Mouse (Mus musculus) neural tube, embryonic 13.5 days (tissue): ENCODE measurements around the gene Slc25a51. TPM values are rescaled to one million over a fixed set of nuclear protein-coding genes. Genes with fewer than 3 reads are reported as not detected.
"Not testable (repeated sequence)": the region's sequence is repeated elsewhere in the genome, so short reads cannot be mapped to it uniquely, and the experiment has no call there.

ENCODE experiments used
- ATAC-seq: fragments of 200-750 bp; cut with Nextera tagmentation; 2 replicates; pipeline ENCODE4 v1.8.0; 2017; ENCODE audit warnings: low read depth, mild to moderate bottlenecking, moderate TSS enrichment, moderate library complexity
- H3K27ac ChIP-seq: fragments of 300-500 bp; sonication (generic); replicated peaks from 2 replicates; pipeline ENCODE4 v1.5.1; 2015; ENCODE audit warnings: moderate library complexity, mild to moderate bottlenecking, inconsistent platforms
- H3K27me3 ChIP-seq: fragments of 300-500 bp; sonication (generic); 2 replicates; pipeline ENCODE4 v1.6.1; 2015; ENCODE audit warnings: mild to moderate bottlenecking, inconsistent platforms
- H3K36me3 ChIP-seq: fragments of 300-500 bp; sonication (generic); 2 replicates; pipeline ENCODE4 v1.6.1; 2015; ENCODE audit warnings: mild to moderate bottlenecking, inconsistent platforms
- H3K4me1 ChIP-seq: fragments of 300-500 bp; sonication (generic); replicated peaks from 2 replicates; pipeline ENCODE4 v1.6.1; 2015; ENCODE audit warnings: inconsistent platforms
- H3K4me2 ChIP-seq: fragments of 300-500 bp; sonication (generic); 2 replicates; pipeline ENCODE4 v1.6.1; 2015; ENCODE audit warnings: inconsistent platforms, mild to moderate bottlenecking, moderate library complexity
- H3K4me3 ChIP-seq: fragments of 300-500 bp; sonication (generic); 2 replicates; pipeline ENCODE4 v1.5.1; 2015; ENCODE audit warnings: mild to moderate bottlenecking, inconsistent platforms
- H3K9ac ChIP-seq: fragments of 300-500 bp; sonication (generic); 2 replicates; pipeline ENCODE4 v1.6.1; 2015; ENCODE audit warnings: moderate library complexity, mild to moderate bottlenecking, inconsistent platforms
- H3K9me3 ChIP-seq: fragments of 300-500 bp; sonication (generic); 2 replicates; pipeline ENCODE4 v1.6.1; 2016; ENCODE audit warnings: inconsistent platforms
- WGBS: fragments of 180-500 bp; shearing (Covaris S2); methylation state at CpG from one replicate; pipeline ENCODE4 v1.1.7; 2015; 5-methylcytosine and 5-hydroxymethylcytosine counted together
- microRNA-seq: library from miRNA; unstranded; fragments of <30 nt; microRNA quantifications from one replicate; pipeline ENCODE4, GENCODE M21; 2016
- polyA plus RNA-seq: library from polyadenylated mRNA; unstranded; fragments of >200 nt; fragmentation: Nextera tagmentation; extraction: Ambion mirVana; gene quantifications from 2 replicates; pipeline ENCODE4 v1.2.1, GENCODE M21; 2015

The Slc25a51 gene
- polyA plus RNA-seq, 1 experiment from 2014 or later = 77.5 TPM

GRCm38 (mm10) chr4:45392572-45392971 is 16.0 kb downstream of the Slc25a51 start:
- no peaks in the 10 kb centered on the region for H3K27me3 ChIP-seq
- H3K36me3 ChIP-seq = peaks cover 17% of the 10 kb centered on the region
- 82% methylated on average over 11 of the region's 11 CpGs for WGBS
- ATAC-seq = no peak
- no peak overlapping the region for H3K4me2 ChIP-seq
- H3K9me3 ChIP-seq = peaks cover under 1% of the 10 kb centered on the region; the same call in 1 of the 2 replicates
- H3K9ac ChIP-seq = no peak overlapping the region
- no peaks in the 10 kb centered on the region for H3K4me1 ChIP-seq
- H3K4me3 ChIP-seq = no peak overlapping the region
- H3K27ac ChIP-seq = no peak overlapping the region

- ATAC-seq = no peak
- Histone ChIP-seq H3K9me3 (peaks cover 5% of the 10 kb centered on the region; the same call in 1 of the 2 replicates), H3K9ac (no peak overlapping the region), H3K27ac (no peak overlapping the region), H3K27me3 (no peaks in the 10 kb centered on the region), H3K36me3 (peaks cover 13% of the 10 kb centered on the region), H3K4me1 (no peaks in the 10 kb centered on the region), H3K4me2 (no peak overlapping the region), H3K4me3 (no peak overlapping the region)
- WGBS = 71% methylated on average over 4 of the region's 4 CpGs
Observed at GRCm38 (mm10) chr4:45392099-45392498, 16.5 kb downstream of the Slc25a51 start.

DNA sequence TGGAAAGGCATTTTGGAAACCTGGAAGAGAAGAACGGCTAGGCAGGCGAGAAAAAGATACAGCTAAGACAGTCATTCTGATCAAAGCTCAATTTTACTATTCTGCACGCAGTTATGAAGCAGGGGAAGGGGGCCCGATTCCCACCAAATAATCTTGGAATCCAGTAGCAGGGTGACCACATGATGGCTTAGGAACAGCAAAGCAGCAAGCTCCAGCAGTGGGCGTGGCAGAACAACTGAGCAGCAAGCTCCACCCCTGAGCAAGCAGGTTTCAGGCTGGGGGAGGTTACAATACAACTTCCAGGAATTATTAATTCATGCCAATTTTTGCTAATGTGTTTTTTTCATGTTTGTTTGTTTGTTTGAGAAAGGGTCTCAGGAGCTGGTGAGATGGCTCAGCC is 21.3 kb downstream of the Slc25a51 start:
- H3K27me3 ChIP-seq, H3K36me3 ChIP-seq, H3K4me2 ChIP-seq, H3K9me3 ChIP-seq, ATAC-seq, H3K27ac ChIP-seq, H3K4me1 ChIP-seq, H3K9ac ChIP-seq, H3K4me3 ChIP-seq: not testable (repeated sequence)
- 98% methylated on average over 5 of the region's 5 CpGs for WGBS

DNA sequence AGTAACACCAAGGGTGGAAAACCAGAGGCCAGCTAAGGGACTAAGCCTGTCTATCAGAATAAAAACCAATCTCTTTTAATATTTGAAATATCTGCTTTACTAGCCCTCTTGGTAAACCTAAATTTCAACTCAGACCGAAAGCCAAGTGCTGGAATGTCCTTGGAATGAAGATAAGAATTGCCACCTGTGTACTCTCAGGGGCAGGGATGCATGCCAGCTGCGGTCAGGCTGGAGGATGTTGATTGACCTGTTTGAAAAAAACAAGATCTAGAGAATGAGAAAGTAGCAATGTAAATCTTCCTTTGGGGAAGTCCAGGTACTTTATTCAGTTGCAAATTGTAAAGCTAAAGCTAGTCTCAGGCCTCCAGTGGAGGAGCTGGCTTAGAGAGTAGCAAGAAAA is 26.4 kb downstream of the Slc25a51 start:
- H3K4me1 ChIP-seq, H3K4me3 ChIP-seq, H3K27me3 ChIP-seq, H3K9ac ChIP-seq, ATAC-seq, H3K9me3 ChIP-seq, H3K4me2 ChIP-seq, H3K27ac ChIP-seq: not testable (repeated sequence)
- 92% methylated on average over 2 of the region's 2 CpGs for WGBS
- H3K36me3 ChIP-seq = peaks cover 12% of the 10 kb centered on the region; the same call in 1 of the 2 replicates

DNA sequence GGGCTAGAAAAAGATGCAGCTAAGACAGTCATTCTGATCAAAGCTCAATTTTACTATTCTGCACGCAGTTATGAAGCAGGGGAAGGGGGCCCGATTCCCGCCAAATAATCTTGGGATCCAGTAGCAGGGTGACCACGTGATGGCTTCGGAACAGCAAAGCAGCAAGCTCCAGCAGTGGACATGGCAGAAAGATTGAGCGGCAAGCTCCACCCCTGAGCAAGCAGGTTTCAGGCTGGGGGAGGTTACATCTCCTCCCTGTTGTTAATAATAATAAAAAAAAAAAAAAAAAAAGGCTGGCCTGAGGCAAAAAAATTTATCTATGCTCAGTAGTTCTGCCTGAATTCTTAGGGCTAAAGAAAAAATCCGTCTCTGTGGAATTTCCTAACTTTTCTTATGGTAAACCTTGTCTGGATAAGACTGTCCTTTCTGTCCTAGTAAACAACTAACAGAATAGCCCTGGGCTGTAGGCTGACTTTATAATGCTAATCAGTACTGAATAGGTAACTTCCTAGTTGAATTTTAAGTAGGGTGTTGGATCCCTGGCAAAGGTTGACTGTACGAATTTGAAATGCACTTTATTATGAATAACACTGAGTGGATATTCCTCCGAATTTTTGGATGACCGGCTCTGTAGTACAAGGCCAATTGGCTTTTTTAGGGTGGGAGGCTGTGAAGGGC is 27.5 kb downstream of the Slc25a51 start:
- H3K27ac ChIP-seq, H3K27me3 ChIP-seq, H3K9ac ChIP-seq, H3K4me3 ChIP-seq, H3K4me2 ChIP-seq, ATAC-seq, H3K9me3 ChIP-seq, H3K4me1 ChIP-seq: not testable (repeated sequence)
- peaks cover 22% of the 10 kb centered on the region for H3K36me3 ChIP-seq
- 90% methylated on average over 10 of the region's 10 CpGs for WGBS

- no peak for ATAC-seq
- H3K4me3 ChIP-seq = no peak overlapping the region
- H3K4me1 ChIP-seq = no peaks in the 10 kb centered on the region
- H3K9ac ChIP-seq = no peak overlapping the region
- H3K9me3 ChIP-seq = no peaks in the 10 kb centered on the region
- peaks cover 65% of the 10 kb centered on the region for H3K36me3 ChIP-seq
- H3K27ac ChIP-seq = no peak overlapping the region
- WGBS = 83% methylated on average over 4 of the region's 4 CpGs
- no peaks in the 10 kb centered on the region for H3K27me3 ChIP-seq
- H3K4me2 ChIP-seq = no peak overlapping the region
Observed at GRCm38 (mm10) chr4:45376573-45376972, 32.0 kb downstream of the Slc25a51 start.

DNA sequence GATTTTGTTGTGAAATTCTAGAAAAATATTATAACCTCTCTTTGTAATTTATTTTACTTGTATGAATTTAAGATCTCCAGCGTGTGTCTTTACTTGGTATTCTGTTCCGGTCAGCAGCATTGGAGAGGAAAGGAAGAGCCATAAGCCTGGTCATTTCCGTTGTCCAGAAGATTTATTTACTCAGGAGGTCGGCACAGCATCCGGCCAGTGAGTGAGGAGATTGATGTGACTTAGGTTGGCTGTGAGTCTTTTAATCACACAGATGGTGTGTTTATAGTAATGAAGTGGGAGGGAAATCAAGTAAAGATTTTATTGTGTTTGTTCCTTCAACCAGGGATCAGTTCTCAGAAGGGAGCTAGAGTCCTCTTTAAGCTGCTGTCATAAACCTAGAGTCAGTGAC is 33.7 kb downstream of the Slc25a51 start:
- H3K9me3 ChIP-seq = no peaks in the 10 kb centered on the region
- no peak overlapping the region for H3K4me2 ChIP-seq
- no peaks in the 10 kb centered on the region for H3K27me3 ChIP-seq
- no peak overlapping the region for H3K27ac ChIP-seq
- H3K36me3 ChIP-seq = peaks cover 80% of the 10 kb centered on the region
- 64% methylated on average over 5 of the region's 5 CpGs for WGBS
- H3K9ac ChIP-seq = no peak overlapping the region
- ATAC-seq = no peak
- H3K4me1 ChIP-seq = no peaks in the 10 kb centered on the region
- H3K4me3 ChIP-seq = no peak overlapping the region

DNA sequence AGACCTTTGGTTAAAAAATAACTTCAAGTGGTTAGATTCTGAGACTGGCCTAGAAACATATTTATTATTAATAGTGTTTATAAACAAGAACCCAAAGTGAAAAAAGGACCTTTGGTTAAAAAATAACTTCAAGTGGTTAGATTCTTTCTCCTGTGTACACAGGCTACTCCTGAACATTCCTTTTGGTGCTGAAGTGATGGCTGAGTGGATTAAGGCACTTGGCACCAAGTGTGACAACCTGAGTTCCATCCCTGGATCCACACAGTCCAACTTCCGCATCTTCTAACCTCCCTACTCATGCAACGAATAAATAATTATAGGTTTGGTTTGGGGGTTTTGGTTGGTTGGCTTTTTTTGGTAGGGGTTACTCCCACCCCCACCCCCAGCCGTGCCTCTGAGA is 37.3 kb downstream of the Slc25a51 start:
- Histone ChIP-seq H3K4me1 (no peaks in the 10 kb centered on the region), H3K4me3 (no peak overlapping the region), H3K27me3 (no peaks in the 10 kb centered on the region), H3K27ac (no peak overlapping the region), H3K4me2 (no peak overlapping the region), H3K9ac (no peak overlapping the region), H3K9me3 (no peaks in the 10 kb centered on the region), H3K36me3 (peaks cover 72% of the 10 kb centered on the region)
- no peak for ATAC-seq
- 91% methylated on average over 3 of the region's 3 CpGs for WGBS

DNA sequence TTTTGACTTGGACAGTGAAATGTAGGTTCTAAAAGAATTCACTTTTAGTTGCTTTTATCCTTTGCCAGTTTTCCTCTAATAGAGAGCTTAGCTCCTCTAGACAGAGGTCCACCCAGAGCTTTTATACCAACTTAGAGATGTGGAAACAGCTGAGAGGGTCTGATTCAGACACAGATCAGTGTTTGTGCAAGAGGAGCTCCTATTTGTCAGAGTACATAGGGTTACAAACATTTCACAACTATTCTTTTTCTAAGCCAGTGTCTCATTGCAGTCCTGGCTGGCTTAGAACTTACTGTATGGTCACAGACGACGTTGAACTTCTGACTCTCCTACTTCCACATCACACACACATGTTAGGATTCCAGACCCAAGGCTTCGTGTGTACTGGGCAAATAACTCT is 51.9 kb downstream of the Slc25a51 start:
- Histone ChIP-seq H3K9me3 (no peaks in the 10 kb centered on the region), H3K4me1 (no peaks in the 10 kb centered on the region), H3K4me2 (no peak overlapping the region), H3K27me3 (no peaks in the 10 kb centered on the region), H3K4me3 (no peak overlapping the region), H3K9ac (no peak overlapping the region), H3K27ac (no peak overlapping the region), H3K36me3 (peaks cover 33% of the 10 kb centered on the region)
- no peak for ATAC-seq
- 93% methylated on average over 3 of the region's 3 CpGs for WGBS

Small RNA genes within 50 kb of the gene (microRNA-seq; reads per million reads assigned to microRNA genes)
- gene Gm25692 = not detected

Other genes starting within 250 kb of the Slc25a51 start
- 2.9 and 3.0 TPM in 2 replicates for gene Frmpd1, start 223.9 kb downstream of the Slc25a51 start, polyA plus RNA-seq
- 22.6 and 24.6 TPM in 2 replicates for gene Trmt10b, start 111.6 kb downstream of the Slc25a51 start, polyA plus RNA-seq
- 8.0 and 9.2 TPM in 2 replicates for gene Dcaf10, start 66.7 kb downstream of the Slc25a51 start, polyA plus RNA-seq
- gene Exosc3, start 66.0 kb downstream of the Slc25a51 start, polyA plus RNA-seq = 39.7 and 53.4 TPM in 2 replicates
- gene Shb, start 123.7 kb upstream of the Slc25a51 start, polyA plus RNA-seq = 4.0 and 4.2 TPM in 2 replicates